Mouse (Mus musculus) heart, embryonic 11.5 days (tissue): ENCODE results near the gene Cdc123. TPM values are rescaled to one million over a fixed set of nuclear protein-coding genes. Genes with fewer than 3 reads are reported as not detected.

Experiments
- ATAC-seq: fragments of 200-750 bp; cut with Nextera tagmentation; replicated peaks from 2 replicates; pipeline ENCODE4 v1.8.0; 2017; ENCODE audit warnings: moderate library complexity; ENCODE audit not compliant: insufficient number of reproducible peaks, low FRiP score, low TSS enrichment
- H3K27ac ChIP-seq: fragments of 300-500 bp; sonication (generic); 2 replicates; pipeline ENCODE4 v1.5.1; 2014; ENCODE audit warnings: mild to moderate bottlenecking, low read depth, low read length
- H3K27me3 ChIP-seq: fragments of 300-500 bp; sonication (generic); 2 replicates; pipeline ENCODE4 v1.6.1; 2014; ENCODE audit warnings: mild to moderate bottlenecking, low read length, mixed read lengths; ENCODE audit not compliant: control insufficient read depth, insufficient read depth
- H3K36me3 ChIP-seq: fragments of 300-500 bp; sonication (generic); 2 replicates; pipeline ENCODE4 v1.6.1; 2014; ENCODE audit warnings: mild to moderate bottlenecking, low read length, moderate library complexity, mixed read lengths; ENCODE audit not compliant: control insufficient read depth, insufficient read depth
- H3K4me1 ChIP-seq: fragments of 300-500 bp; sonication (generic); 2 replicates; pipeline ENCODE4 v1.6.1; 2014; ENCODE audit warnings: low read length; ENCODE audit not compliant: control insufficient read depth, insufficient read depth
- H3K4me2 ChIP-seq: fragments of 300-500 bp; sonication (generic); 2 replicates; pipeline ENCODE4 v1.6.1; 2014; ENCODE audit warnings: mild to moderate bottlenecking, moderate library complexity
- H3K4me3 ChIP-seq: fragments of 300-500 bp; sonication (generic); 2 replicates; pipeline ENCODE4 v1.5.1; 2014; ENCODE audit warnings: low read depth, low read length
- H3K9ac ChIP-seq: fragments of 300-500 bp; sonication (generic); 2 replicates; pipeline ENCODE4 v1.6.1; 2014; ENCODE audit warnings: mild to moderate bottlenecking, low read depth, low read length, moderate library complexity
- H3K9me3 ChIP-seq: fragments of 300-500 bp; sonication (generic); replicated peaks from 2 replicates; pipeline ENCODE4 v1.6.1; 2016; ENCODE audit warnings: low read length; ENCODE audit not compliant: control insufficient read depth
- WGBS: fragments of 180-500 bp; shearing (Covaris S2); extraction: QIAGEN DNeasy Blood & Tissue Kit; methylation state at CpG from one replicate; pipeline ENCODE4 v1.1.7; 2014; ENCODE audit not compliant: insufficient replicate concordance; 5-methylcytosine and 5-hydroxymethylcytosine counted together
- polyA plus RNA-seq: library from polyadenylated mRNA; unstranded; fragments of >200 nt; fragmentation: Nextera tagmentation; extraction: Ambion mirVana; gene quantifications from 2 replicates; pipeline ENCODE4 v1.2.1, GENCODE M21; 2014

The Cdc123 gene
- polyA plus RNA-seq, 1 experiment from 2014 or later = 217 TPM

DNA sequence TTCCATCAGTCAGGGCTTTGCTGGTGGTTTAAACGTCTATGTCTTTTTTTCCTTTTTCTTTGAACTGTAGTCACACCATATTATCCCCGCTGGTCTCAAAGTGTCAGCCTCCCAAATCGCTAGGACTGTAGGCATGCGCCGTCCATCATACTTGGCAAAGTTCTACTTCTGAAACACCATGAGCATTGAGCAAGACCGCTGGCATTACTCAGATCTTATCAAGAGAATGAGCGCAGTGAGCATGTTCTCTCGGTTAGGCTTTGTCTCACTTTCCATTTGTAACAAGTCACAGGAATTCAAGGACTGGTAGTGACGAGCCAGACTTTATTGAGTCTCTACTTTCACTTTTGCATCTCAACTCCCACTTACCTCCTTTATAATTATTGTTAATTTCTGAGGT lies 6.2 kb upstream of the Cdc123 start:
- peaks cover 6% of the 10 kb centered on the region for H3K36me3 ChIP-seq
- ATAC-seq = no peak
- no peaks in the 10 kb centered on the region for H3K9me3 ChIP-seq
- no peak overlapping the region for H3K9ac ChIP-seq
- no peak overlapping the region for H3K27ac ChIP-seq
- 88% methylated on average over 9 of the region's 9 CpGs for WGBS
- H3K27me3 ChIP-seq = no peaks in the 10 kb centered on the region
- H3K4me1 ChIP-seq = peaks cover 6% of the 10 kb centered on the region
- no peak overlapping the region for H3K4me3 ChIP-seq
- H3K4me2 ChIP-seq = no peak overlapping the region

DNA sequence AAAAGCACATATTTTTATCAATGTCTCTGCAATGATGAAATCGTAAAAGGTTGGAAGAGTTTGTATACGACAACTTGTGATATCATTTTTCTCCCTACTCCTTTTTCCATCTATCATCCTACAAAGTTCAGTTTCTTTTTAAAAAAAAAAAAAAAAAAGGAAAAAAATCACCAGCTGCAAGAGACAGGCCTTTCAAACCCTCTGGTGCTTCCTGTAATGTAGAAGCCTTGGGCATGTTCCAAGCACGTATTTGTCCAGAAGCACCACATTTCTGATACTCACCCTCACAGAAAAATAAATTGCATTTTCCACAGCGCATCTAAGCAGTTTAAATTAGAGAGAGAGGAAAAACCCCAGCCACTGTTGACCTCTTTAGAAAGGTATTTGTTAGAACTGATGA lies 862 bp upstream of the Cdc123 start:
- Histone ChIP-seq H3K9ac (peak overlapping the region; percentile 92), H3K4me3 (peak overlapping the region; percentile 89), H3K9me3 (no peaks in the 10 kb centered on the region), H3K36me3 (peaks cover 12% of the 10 kb centered on the region), H3K4me1 (peaks cover 12% of the 10 kb centered on the region), H3K27me3 (no peaks in the 10 kb centered on the region), H3K4me2 (peak overlapping the region; percentile 83), H3K27ac (no peak overlapping the region)
- ATAC-seq = no peak
- WGBS = 32% methylated on average over 4 of the region's 4 CpGs

DNA sequence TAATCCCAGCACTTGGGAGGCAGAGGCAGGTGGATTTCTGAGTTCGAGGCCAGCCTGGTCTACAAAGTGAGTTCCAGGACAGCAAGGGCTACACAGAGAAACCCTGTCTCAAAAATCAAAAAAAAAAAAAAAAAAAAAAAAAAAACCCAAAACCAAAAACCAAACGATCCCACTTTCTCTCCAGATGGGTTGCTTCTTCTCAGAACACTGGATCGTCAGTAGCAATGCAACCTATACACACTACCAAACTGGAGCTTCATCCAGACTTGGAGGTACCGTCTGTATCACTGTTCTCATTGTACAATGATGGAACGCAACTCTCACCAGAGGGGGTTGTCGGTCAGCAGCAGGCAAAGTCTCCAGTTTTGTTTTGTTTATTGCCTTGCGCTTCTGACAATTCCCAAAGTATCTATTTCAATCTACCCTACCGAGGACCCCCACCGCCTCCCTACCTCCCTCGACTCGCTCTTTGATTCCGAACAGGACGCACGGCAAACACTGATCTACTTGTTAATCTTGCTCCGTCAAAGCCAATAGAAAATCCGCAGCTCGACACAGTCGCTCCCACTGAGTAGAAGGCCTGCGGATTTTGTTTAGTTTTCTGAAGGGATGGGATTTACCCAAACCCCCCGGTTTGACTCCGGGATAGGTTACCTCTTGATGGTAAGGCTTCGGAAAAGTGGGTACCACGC lies 637 bp downstream of the Cdc123 start:
- peaks cover 12% of the 10 kb centered on the region for H3K4me1 ChIP-seq
- H3K4me3 ChIP-seq = peak overlapping the region; percentile 89
- H3K9ac ChIP-seq = peak overlapping the region; percentile 92
- no peak for ATAC-seq
- no peaks in the 10 kb centered on the region for H3K9me3 ChIP-seq
- WGBS = 7% methylated on average over 23 of the region's 23 CpGs
- H3K27me3 ChIP-seq = no peaks in the 10 kb centered on the region
- peak overlapping the region; percentile 90 for H3K27ac ChIP-seq
- H3K36me3 ChIP-seq = peaks cover 25% of the 10 kb centered on the region
- H3K4me2 ChIP-seq = peak overlapping the region; percentile 83

DNA sequence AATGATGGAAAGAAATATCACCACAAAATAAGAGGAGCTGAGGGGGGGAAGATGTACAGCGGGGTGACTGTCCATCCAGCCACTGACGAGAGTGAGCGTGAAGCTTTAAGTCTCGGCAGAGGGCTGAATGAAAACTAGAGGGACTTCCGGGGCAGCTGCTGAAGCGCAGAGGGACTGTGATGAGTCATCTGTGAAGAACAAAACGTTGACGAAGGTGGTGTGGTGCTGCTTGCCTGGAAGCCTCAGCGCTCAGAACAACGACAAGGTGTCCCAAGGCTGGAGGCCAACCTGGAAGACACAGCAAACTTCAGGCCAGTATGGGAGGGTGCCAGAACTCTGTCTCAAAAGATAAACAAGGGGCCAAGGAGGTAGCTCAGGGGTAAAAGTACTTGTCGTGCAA lies 4.1 kb downstream of the Cdc123 start:
- H3K9me3 ChIP-seq = no peaks in the 10 kb centered on the region
- peaks cover 4% of the 10 kb centered on the region; the same call in 1 of the 2 replicates for H3K4me1 ChIP-seq
- peaks cover 33% of the 10 kb centered on the region for H3K36me3 ChIP-seq
- no peak overlapping the region for H3K4me3 ChIP-seq
- H3K4me2 ChIP-seq = no peak overlapping the region
- WGBS = 97% methylated on average over 11 of the region's 11 CpGs
- no peaks in the 10 kb centered on the region for H3K27me3 ChIP-seq
- ATAC-seq = no peak
- no peak overlapping the region for H3K27ac ChIP-seq
- H3K9ac ChIP-seq = no peak overlapping the region

DNA sequence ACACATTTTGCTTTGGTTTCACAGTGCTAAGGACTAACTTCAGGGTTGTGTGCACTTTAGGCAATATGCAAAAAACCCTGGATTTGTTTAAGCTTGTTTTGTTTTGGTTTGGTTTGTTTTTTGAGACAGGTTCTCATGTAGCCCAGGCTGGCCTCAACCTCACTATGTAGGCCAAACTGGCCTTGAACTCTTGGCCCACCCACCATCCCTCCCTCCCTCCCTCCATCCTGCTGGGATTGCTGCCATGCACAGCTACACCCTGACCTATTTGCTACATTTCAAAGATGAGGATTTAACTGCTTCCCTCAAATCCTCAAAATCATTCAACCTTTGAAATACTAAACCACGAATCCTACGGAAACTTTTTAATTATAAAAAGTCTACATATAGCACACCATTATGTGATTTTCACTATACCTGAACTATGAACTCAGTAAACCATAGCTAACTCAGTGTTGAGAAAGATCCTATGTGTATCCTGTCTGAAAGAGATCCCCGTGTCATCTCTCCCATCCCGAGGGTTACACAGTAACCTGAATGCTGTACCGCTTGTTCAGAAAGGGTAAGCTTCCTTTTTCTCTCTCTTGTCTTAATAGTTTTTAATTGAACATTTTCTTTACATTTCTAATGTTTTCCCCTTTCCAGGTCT lies 19.6 kb downstream of the Cdc123 start:
- peaks cover under 1% of the 10 kb centered on the region for H3K36me3 ChIP-seq
- no peak overlapping the region for H3K9ac ChIP-seq
- H3K27me3 ChIP-seq = no peaks in the 10 kb centered on the region
- 93% methylated on average over 5 of the region's 5 CpGs for WGBS
- no peaks in the 10 kb centered on the region for H3K9me3 ChIP-seq
- no peak overlapping the region for H3K4me3 ChIP-seq
- no peak for ATAC-seq
- H3K27ac ChIP-seq = no peak overlapping the region
- H3K4me1 ChIP-seq = no peaks in the 10 kb centered on the region
- no peak overlapping the region for H3K4me2 ChIP-seq

DNA sequence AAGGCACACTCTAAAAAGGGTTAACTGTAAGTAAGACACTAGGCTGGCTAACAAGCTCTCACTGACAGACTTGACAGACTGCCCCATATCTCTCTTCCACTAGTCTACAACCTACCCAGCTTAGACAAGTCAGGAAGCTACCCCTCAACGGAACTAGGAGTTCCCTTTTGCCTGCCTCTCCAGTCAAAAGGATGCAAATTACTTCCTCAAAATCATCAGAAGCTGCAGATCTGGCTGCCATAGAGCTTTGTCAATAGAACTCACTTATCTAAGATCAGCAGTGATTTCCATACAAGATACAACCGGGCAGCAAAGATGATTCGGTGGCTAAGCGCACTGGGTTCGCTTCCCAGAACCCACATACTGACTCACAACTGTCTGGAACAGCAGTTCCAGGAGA lies 20.3 kb downstream of the Cdc123 start:
- H3K36me3 ChIP-seq = peaks cover 8% of the 10 kb centered on the region
- no peak overlapping the region for H3K27ac ChIP-seq
- 85% methylated on average over 5 of the region's 5 CpGs for WGBS

DNA sequence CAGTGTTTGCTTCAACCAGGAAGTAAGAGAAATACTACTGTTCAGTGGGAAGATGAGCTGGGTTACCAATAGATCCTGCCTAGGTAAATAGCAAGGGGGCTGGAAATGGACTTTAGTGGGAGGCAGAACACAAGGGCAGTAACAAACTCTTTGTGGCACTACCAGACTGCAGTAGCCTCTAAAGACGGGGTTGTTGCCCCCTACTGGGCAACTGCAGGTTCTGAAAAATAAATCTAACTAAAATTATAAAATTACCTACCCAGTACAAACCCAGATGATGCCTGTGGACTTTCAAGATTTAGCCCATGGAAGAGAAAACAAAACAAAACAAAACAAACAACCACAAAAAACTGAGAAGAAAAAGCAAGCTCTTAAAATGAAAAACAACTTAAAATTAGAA lies 20.8 kb downstream of the Cdc123 start:
- H3K27ac ChIP-seq = no peak overlapping the region
- H3K4me3 ChIP-seq = no peak overlapping the region
- H3K36me3 ChIP-seq = peaks cover 10% of the 10 kb centered on the region
- no peaks in the 10 kb centered on the region for H3K4me1 ChIP-seq
- no peak overlapping the region for H3K4me2 ChIP-seq
- 35% methylated on average over 1 of the region's 1 CpGs for WGBS
- H3K9me3 ChIP-seq = no peaks in the 10 kb centered on the region
- H3K9ac ChIP-seq = no peak overlapping the region
- ATAC-seq = no peak
- H3K27me3 ChIP-seq = no peaks in the 10 kb centered on the region

More for the DNA sequence above, 20.3 kb downstream of the Cdc123 start:
- no peak overlapping the region for H3K4me2 ChIP-seq
- H3K27me3 ChIP-seq = no peaks in the 10 kb centered on the region
- no peaks in the 10 kb centered on the region for H3K9me3 ChIP-seq
- no peak for ATAC-seq
- H3K4me1 ChIP-seq = no peaks in the 10 kb centered on the region
- no peak overlapping the region for H3K9ac ChIP-seq
- no peak overlapping the region for H3K4me3 ChIP-seq

DNA sequence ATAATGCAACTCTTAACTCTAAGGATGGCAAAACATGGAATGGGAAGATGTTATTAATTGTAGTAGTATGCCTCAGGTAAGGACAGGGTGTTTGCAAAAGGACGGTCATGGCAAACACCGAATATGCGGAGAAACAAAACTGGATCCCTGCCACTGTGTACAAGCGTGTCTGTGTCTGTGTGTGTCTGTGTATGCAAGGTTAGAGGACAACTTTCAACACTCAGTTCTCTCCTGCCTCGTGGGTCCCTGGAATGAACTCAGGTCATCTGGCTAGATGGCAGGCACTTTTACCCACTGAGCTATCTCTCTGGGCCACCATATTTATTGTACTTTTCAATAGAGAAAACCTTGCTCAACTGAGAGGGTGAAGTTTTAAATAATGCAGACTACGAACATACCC lies 22.5 kb downstream of the Cdc123 start:
- ATAC-seq = no peak
- Histone ChIP-seq H3K4me3 (no peak overlapping the region), H3K4me1 (no peaks in the 10 kb centered on the region), H3K27ac (no peak overlapping the region), H3K27me3 (no peaks in the 10 kb centered on the region), H3K9ac (no peak overlapping the region), H3K36me3 (peaks cover 16% of the 10 kb centered on the region), H3K4me2 (no peak overlapping the region), H3K9me3 (no peaks in the 10 kb centered on the region)
- 96% methylated on average over 6 of the region's 6 CpGs for WGBS

DNA sequence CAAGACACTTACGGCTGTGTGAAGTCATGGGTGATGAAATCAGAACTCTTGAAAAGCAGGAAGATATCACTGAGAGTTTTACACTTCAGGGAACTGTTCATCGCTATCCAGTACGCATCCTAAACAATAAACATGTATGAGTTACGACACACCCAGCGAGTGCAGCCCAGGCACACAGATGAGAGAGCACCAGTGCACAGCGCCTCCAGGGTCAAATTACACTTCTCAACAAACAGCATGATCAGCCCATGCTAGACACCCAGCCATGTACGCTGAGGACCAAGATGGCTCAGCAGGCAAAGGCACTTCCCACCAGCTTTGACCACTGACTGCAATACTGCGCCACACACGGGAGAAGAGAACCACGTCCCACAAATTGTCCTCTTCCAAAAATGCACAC lies 23.7 kb downstream of the Cdc123 start:
- peaks cover 22% of the 10 kb centered on the region for H3K36me3 ChIP-seq
- no peak for ATAC-seq
- H3K9me3 ChIP-seq = no peaks in the 10 kb centered on the region
- 83% methylated on average over 10 of the region's 10 CpGs for WGBS
- H3K27me3 ChIP-seq = no peaks in the 10 kb centered on the region
- no peak overlapping the region for H3K9ac ChIP-seq
- no peak overlapping the region for H3K4me3 ChIP-seq
- H3K4me1 ChIP-seq = no peaks in the 10 kb centered on the region
- H3K4me2 ChIP-seq = no peak overlapping the region
- H3K27ac ChIP-seq = no peak overlapping the region
